Mouse (Mus musculus): Measurements from ENCODE around the gene Psmg3. TPM values are rescaled to one million over a fixed set of nuclear protein-coding genes. Genes with fewer than 3 reads are reported as not detected.

The Psmg3 gene
- polyA plus RNA-seq, 1 experiment, result 57.7 TPM

GRCm38 (mm10) chr5:139801231-139801630 is 25.5 kb downstream of the Psmg3 start:
- TF ChIP-seq MYOG (IDR thresholded peaks at IDR 0.05; ENCODE audit: control insufficient read depth in 1 of 3, insufficient read depth in 1 of 3, insufficient read length in 2 of 3, low read depth in 2 of 3) (no peak), MAX (IDR thresholded peaks at IDR 0.05; ENCODE audit: low read depth) (no peak), MYOD1 (IDR thresholded peaks at IDR 0.05; ENCODE audit: control insufficient read depth in 1 of 3, insufficient read length in 2 of 3, low read depth in 2 of 3) (no peak), CEBPB (IDR thresholded peaks at IDR 0.05; ENCODE audit: insufficient read depth, poor library complexity, severe bottlenecking) (no peak), TCF3 (IDR thresholded peaks at IDR 0.05; ENCODE audit: insufficient read length, low read depth) (no peak), SRF (IDR thresholded peaks at IDR 0.05; ENCODE audit: control insufficient read depth, insufficient read length, low read depth) (no peak), REST (IDR thresholded peaks at IDR 0.05; ENCODE audit: insufficient read depth, insufficient read length) (no peak)

DNA sequence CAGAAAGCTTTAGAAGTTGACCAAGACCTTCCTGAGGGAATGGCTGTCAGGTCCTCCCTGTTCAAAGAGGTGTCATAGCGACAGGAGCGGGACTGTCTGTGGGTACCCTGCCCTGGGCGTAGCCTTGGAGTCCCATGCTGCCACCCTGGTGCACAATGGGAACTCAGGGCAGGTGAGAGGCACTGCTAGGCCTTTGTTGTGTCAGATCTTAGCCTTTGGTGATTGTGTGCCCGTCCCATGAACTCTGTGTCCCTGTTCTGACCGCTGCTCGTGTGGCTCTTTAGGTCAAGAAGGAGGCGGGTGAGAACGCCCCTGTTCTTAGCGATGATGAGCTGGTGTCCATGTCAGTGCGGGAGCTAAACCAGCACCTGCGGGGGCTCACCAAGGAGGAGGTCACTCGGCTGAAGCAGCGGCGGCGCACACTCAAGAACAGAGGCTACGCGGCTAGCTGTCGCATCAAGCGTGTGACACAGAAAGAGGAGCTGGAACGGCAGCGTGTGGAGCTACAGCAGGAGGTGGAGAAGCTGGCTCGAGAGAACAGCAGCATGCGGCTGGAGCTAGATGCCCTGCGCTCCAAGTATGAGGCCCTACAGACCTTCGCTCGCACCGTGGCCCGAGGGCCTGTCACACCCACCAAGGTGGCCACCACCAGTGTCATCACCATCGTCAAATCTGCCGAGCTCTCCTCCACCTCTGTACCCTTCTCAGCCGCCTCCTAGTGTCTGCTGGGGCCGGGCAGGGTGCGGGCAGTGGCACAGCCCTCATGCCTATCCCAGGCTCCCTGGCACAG is 26.7 kb downstream of the Psmg3 start:
- no peaks in the 10 kb centered on the region for H3K27me3 ChIP-seq (ENCODE audit: control insufficient read depth, insufficient read depth, insufficient read length)
- no peak overlapping the region for H3ac ChIP-seq (ENCODE audit: control insufficient read depth, insufficient read length)
- H3K36me3 ChIP-seq (ENCODE audit: control insufficient read depth, insufficient read depth), result peaks cover 5% of the 10 kb centered on the region
- TF ChIP-seq SRF (IDR thresholded peaks at IDR 0.05; ENCODE audit: control insufficient read depth, insufficient read length, low read depth) (no peak), MAX (IDR thresholded peaks at IDR 0.05; ENCODE audit: low read depth) (no peak), USF1 (IDR thresholded peaks at IDR 0.05; ENCODE audit: low read depth) (no peak), TCF3 (IDR thresholded peaks at IDR 0.05; ENCODE audit: insufficient read length, low read depth) (no peak), POLR2A (IDR thresholded peaks at IDR 0.05; ENCODE audit: insufficient read length, low read depth) (no peak), POLR2AphosphoS2 (IDR thresholded peaks at IDR 0.05; ENCODE audit: insufficient read length, low read depth) (no peak), MYOG (IDR thresholded peaks at IDR 0.05; ENCODE audit: control insufficient read depth in 1 of 3, insufficient read depth in 1 of 3, insufficient read length in 2 of 3, low read depth in 2 of 3) (no peak), MYOD1 (IDR thresholded peaks at IDR 0.05; ENCODE audit: control insufficient read depth in 1 of 3, insufficient read length in 2 of 3, low read depth in 2 of 3) (no peak), REST (IDR thresholded peaks at IDR 0.05; ENCODE audit: insufficient read depth, insufficient read length) (no peak), CEBPB (IDR thresholded peaks at IDR 0.05; ENCODE audit: insufficient read depth, poor library complexity, severe bottlenecking) (no peak), TCF12 (IDR thresholded peaks at IDR 0.05; ENCODE audit: insufficient read depth, poor library complexity, severe bottlenecking) (no peak), E2F4 (IDR thresholded peaks at IDR 0.05; ENCODE audit: insufficient read depth) (no peak)
- no peak overlapping the region for H3K4me3 ChIP-seq
- H3K79me2 ChIP-seq (ENCODE audit: control insufficient read depth, insufficient read depth), result peaks cover 20% of the 10 kb centered on the region
- H3K4me2 ChIP-seq (ENCODE audit: low read depth), result no peak overlapping the region

More at GRCm38 (mm10) chr5:139801231-139801630, 25.5 kb downstream of the Psmg3 start:
- Histone ChIP-seq H3ac (ENCODE audit: control insufficient read depth, insufficient read length) (no peak overlapping the region), H3K36me3 (ENCODE audit: control insufficient read depth, insufficient read depth) (peaks cover 5% of the 10 kb centered on the region), H3K4me2 (ENCODE audit: low read depth) (no peak overlapping the region), H3K27me3 (ENCODE audit: control insufficient read depth, insufficient read depth, insufficient read length) (no peaks in the 10 kb centered on the region), H3K79me2 (ENCODE audit: control insufficient read depth, insufficient read depth) (peaks cover 17% of the 10 kb centered on the region), H3K4me3 (no peak overlapping the region)

GRCm38 (mm10) chr5:139799041-139799440 is 27.6 kb downstream of the Psmg3 start:
- Histone ChIP-seq H3K4me2 (ENCODE audit: low read depth) (no peak overlapping the region), H3K79me2 (ENCODE audit: control insufficient read depth, insufficient read depth) (peaks cover 23% of the 10 kb centered on the region), H3K36me3 (ENCODE audit: control insufficient read depth, insufficient read depth) (peaks cover 5% of the 10 kb centered on the region), H3K4me3 (no peak overlapping the region), H3K27me3 (ENCODE audit: control insufficient read depth, insufficient read depth, insufficient read length) (no peaks in the 10 kb centered on the region), H3ac (ENCODE audit: control insufficient read depth, insufficient read length) (no peak overlapping the region)
- TF ChIP-seq REST (IDR thresholded peaks at IDR 0.05; ENCODE audit: insufficient read depth, insufficient read length), result no peak
- TF ChIP-seq MYOG (IDR thresholded peaks at IDR 0.05; ENCODE audit: control insufficient read depth in 1 of 3, insufficient read depth in 1 of 3, insufficient read length in 2 of 3, low read depth in 2 of 3), result no peak

DNA sequence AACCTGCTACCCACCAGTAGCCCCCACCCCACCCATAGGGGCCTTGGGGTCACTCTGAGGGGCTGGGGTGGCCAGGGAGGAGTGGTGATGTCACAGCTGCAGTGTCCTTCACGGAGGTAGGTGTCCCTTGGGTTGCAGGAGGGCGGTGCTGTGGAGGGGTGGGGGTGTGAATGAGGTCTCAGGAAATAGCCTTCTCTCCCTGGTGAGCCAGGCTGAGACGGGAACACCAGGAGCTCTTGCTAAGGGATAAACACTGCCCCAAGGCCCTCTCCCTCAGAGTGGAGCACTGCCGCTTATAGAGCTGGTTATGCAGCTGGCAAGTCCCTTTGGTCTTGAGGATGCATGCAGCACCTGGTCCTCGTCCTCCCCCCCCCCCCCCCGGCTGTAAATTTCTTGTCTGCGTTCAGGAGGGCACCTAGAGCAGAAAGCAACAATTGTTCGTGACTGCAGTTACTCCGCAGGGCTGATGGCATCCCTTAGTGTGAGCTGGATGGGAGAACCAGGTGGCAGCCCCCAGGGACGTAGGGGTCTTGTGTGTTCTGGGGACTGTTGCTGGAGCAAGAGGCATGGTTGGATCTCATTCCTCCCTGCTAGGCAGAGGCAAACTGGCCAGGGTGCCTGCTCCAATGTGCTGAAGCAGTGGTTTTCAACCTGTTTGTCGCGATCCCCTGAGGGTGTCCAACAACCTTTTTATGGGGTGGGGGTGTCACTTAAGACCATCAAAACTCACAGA is 28.4 kb downstream of the Psmg3 start:
- Histone ChIP-seq H3K4me3 (no peak overlapping the region), H3K27me3 (ENCODE audit: control insufficient read depth, insufficient read depth, insufficient read length) (no peaks in the 10 kb centered on the region), H3ac (ENCODE audit: control insufficient read depth, insufficient read length) (no peak overlapping the region), H3K4me2 (ENCODE audit: low read depth) (peak overlapping the region; percentile 92), H3K79me2 (ENCODE audit: control insufficient read depth, insufficient read depth) (peaks cover 30% of the 10 kb centered on the region), H3K36me3 (ENCODE audit: control insufficient read depth, insufficient read depth) (peaks cover 5% of the 10 kb centered on the region)
- no peak for TF ChIP-seq SRF (IDR thresholded peaks at IDR 0.05; ENCODE audit: control insufficient read depth, insufficient read length, low read depth)
- no peak for TF ChIP-seq MYOG (IDR thresholded peaks at IDR 0.05; ENCODE audit: control insufficient read depth in 1 of 3, insufficient read depth in 1 of 3, insufficient read length in 2 of 3, low read depth in 2 of 3)
- TF ChIP-seq MYOD1 (IDR thresholded peaks at IDR 0.05; ENCODE audit: control insufficient read depth in 1 of 3, insufficient read length in 2 of 3, low read depth in 2 of 3), result no peak
- TF ChIP-seq E2F4 (IDR thresholded peaks at IDR 0.05; ENCODE audit: insufficient read depth), result no peak
- TF ChIP-seq CEBPB (IDR thresholded peaks at IDR 0.05; ENCODE audit: insufficient read depth, poor library complexity, severe bottlenecking), result no peak
- TF ChIP-seq TCF12 (IDR thresholded peaks at IDR 0.05; ENCODE audit: insufficient read depth, poor library complexity, severe bottlenecking), result no peak
- TF ChIP-seq REST (IDR thresholded peaks at IDR 0.05; ENCODE audit: insufficient read depth, insufficient read length), result no peak
- no peak for TF ChIP-seq USF1 (IDR thresholded peaks at IDR 0.05; ENCODE audit: low read depth)
- TF ChIP-seq TCF3 (IDR thresholded peaks at IDR 0.05; ENCODE audit: insufficient read length, low read depth), result no peak
- no peak for TF ChIP-seq POLR2A (IDR thresholded peaks at IDR 0.05; ENCODE audit: insufficient read length, low read depth)
- no peak for TF ChIP-seq MAX (IDR thresholded peaks at IDR 0.05; ENCODE audit: low read depth)
- no peak for TF ChIP-seq POLR2AphosphoS2 (IDR thresholded peaks at IDR 0.05; ENCODE audit: insufficient read length, low read depth)
